Mouse (Mus musculus) T-helper 2 cell (primary cell): ENCODE measurements at regions not wholly inside any gene's neighbourhood (a gene's known extent, or its start where the extent isn't known, plus 50 kb on each side); places are given as distances from the start of the nearest gene placed in this dataset.

ENCODE experiments used
- in situ Hi-C: fragments of 300-600 bp; cut with MboI, MseI; formaldehyde crosslinking; loops from one replicate; pipeline ENCODE4 v1.15.1; 2025; ENCODE audit warnings: high pct_unique_total_duplicates

DNA sequence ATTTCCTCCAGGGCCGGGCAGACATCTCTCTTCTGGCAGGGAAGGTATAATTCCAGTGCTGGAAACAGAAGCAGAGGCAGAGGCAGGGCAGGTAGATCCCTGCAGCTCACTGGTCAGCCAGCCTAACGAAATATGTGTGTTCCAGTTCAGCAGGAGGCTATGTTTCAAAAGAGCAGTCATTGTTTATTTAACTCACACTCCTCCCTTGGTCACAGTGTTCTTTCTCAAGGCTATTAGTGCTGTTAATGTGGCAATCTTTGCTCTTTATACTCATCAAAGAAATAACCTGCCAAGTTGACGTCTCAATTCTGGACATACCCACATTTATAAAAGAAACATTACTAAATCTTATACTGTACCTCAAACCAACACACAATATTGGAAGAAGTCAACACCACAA is 253.3 kb upstream of the Adgrl3 start:
- in situ Hi-C loops = no loop called here

- in situ Hi-C loops = no loop called here
These were observed 236.0 kb upstream of the Adgrl3 start for GRCm38 (mm10) chr5:80783892-80784291.

DNA sequence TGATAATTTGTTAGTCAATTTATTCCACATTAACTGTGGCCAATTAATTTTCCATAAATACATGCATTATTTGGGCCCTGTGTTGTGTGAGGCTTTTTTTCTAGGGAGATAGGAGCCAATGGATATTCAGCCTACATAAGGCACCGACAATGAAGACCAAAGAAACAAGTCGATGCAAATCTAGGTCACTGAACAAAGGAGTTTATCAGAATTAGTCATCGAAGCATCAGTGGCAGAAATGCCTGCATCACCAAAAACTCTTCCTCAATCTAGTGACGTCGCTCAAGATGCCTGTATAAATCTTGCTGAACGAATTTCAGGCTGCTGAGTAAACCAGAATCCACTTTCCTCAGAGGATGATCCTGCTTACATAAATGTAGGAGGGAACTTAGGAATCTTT is 235.2 kb upstream of the Adgrl3 start:
- in situ Hi-C loops = no loop called here

DNA sequence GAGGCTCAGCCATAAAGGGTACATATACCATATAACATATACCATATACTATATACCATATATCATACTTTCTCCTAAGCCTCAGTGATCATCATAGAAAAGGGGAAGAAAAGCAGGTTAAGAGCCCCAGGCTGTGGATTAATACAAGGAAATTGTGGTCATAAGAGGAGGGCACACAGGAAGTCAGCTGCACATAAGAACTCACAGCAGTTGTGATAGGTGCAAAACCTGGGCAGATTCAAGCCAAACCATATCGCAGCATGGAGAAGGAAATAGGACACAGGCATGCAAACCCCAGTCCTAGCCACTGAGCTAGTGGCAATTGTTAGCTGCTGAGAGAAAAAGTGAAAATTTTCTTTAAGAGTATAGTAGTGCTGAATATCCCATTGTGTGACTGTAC is 228.3 kb upstream of the Adgrl3 start:
- in situ Hi-C loops = no loop called here

DNA sequence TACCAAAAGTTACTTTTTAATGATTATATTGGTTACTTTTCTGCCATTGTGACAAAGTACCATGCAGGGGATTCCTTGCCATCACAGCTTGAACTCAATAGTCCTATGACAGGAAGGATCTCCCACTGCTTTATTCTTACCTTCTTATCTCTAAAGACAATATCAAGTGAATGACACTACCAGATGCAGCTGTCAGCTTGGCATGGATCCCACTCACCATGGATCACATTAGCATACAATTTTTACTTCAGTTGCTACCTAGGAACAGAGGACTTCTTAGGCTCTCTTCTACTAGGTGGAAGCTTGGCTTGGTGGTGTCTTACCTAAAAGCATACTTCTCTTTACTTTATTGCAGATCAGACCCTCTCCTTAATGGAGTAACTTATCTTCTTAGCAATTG is 220.2 kb upstream of the Adgrl3 start:
- in situ Hi-C loops = no loop called here

DNA sequence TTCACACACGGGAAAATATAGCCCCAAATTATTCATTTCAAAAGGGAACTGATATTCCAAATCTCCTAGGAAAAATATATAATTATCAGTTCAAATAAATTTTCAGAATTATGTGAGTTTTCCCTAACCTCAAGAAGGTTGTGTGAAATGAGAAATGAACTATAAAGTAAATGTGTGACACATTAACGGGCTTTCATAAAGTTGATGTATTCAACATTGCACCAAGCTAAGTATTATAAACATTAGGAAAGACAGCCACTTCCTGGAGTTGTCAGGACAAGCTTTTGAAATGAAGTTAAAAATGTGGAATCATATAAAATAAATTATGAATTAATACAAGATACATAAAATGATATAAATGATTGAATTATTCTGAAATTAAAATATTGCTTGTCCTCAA is 207.0 kb upstream of the Adgrl3 start:
- in situ Hi-C loops = no loop called here

DNA sequence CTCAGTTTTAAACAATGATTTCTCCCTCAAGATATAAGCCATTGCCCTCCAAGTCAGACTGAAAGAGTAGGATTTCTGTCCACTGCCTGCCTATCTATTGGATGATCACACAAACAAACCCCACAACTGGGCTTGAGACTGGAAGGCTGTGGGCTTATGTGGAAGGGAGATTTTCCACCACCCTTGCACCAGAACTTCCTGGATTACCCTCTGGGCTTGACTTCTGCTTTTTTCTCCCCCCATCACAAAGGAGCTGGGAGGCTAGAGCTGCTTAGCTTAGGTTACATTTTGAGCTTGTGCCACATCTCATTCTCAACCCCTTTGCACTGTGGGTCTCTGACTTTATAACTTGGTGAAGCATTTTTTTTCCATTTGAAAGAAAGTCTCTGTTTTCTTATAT is 200.7 kb upstream of the Adgrl3 start:
- in situ Hi-C loops = no loop called here

- in situ Hi-C loops = no loop called here
These were observed 177.4 kb upstream of the Adgrl3 start for GRCm38 (mm10) chr5:80842531-80842930.

DNA sequence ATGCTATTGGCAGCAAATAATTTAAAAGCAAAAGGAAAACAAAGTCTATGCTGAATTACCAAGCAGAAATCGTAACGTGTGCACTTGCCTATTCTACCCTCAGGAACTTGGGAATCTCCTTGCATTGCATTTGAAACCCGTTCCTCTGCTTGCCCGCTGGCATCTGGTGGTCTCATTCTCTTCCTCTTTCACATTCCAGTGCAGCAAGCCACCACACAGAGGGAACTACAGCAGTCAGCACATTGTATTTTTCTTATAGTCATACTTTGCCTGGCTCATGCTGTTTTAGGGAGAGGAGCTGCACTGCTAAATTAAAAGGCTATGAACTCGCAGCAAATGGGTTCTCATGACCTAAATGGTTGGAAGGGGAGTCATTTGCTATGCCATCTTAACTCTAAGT is 164.9 kb upstream of the Adgrl3 start:
- in situ Hi-C loops = no loop called here

- in situ Hi-C loops = no loop called here
These were observed 143.3 kb upstream of the Adgrl3 start for GRCm38 (mm10) chr5:80876600-80876999.

- in situ Hi-C loops = no loop called here
These were observed 121.7 kb upstream of the Adgrl3 start for GRCm38 (mm10) chr5:80898230-80898629.

GRCm38 (mm10) chr5:80908771-80909170 is 111.2 kb upstream of the Adgrl3 start:
- in situ Hi-C loops = no loop called here

GRCm38 (mm10) chr5:80938791-80939190 is 81.1 kb upstream of the Adgrl3 start:
- in situ Hi-C loops = loop anchor here (10.0 kb wide), 1 partner anchor 1596 kb away; no protein-coding TSS in a partner anchor

DNA sequence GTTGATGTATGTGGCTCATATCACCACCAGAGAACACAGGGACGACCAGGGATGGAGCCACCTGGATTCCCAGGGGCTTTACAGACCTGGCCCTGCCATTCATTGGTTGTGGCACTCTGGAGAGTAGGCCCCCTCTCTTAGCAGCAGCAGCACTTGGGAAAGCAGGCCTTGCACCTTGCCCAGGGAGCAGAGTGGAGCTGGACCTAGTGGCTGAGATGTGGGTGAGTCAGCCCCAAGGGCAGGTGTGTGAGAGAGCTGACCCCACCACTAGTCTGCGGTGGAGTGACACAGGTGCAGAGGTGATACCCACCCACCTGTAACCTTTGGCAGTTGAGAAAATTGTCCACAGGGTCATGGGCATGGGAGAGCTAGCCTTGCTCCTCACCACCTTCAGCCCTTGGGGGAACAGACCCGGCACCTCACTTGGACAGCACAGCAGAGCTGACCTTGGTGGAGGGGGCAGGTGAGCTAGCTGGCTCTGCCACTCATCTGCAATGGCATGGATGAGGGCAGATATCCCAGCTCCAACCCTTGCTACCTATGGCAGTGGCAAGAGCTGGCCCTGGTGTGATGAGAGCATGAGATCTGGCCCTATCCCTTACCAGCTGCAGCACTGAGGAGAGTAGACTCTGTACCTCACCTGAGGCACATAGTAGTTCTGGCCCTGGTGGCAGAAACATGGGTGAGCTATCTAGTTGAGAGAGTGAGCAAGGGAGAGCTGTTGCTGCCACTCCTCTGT is 67.9 kb upstream of the Adgrl3 start:
- in situ Hi-C loops = no loop called here

GRCm38 (mm10) chr5:80952600-80953218 is 67.2 kb upstream of the Adgrl3 start:
- in situ Hi-C loops = no loop called here
